Mouse (Mus musculus) C2C12 (cell line): ENCODE data around the gene Ptprm.

Experiments
- CEBPB ChIP-seq: IDR thresholded peaks from one replicate; pipeline ENCODE4 v1.6.1; 2011; ENCODE audit warnings: low read depth, mild to moderate bottlenecking, control low read depth, moderate library complexity
- CTCF ChIP-seq: IDR thresholded peaks from one replicate; pipeline ENCODE4 v1.5.1; 2011; ENCODE audit not compliant: control insufficient read depth, insufficient read depth, insufficient read length
- FOSL1 ChIP-seq: IDR thresholded peaks from one replicate; pipeline ENCODE4 v1.8.0; 2011; ENCODE audit warnings: mild to moderate bottlenecking, low read length; ENCODE audit not compliant: poor library complexity, insufficient read depth, severe bottlenecking
- MAX ChIP-seq: IDR thresholded peaks from one replicate; pipeline ENCODE4 v1.6.1; 2011; ENCODE audit warnings: mild to moderate bottlenecking, control low read depth
- MYOD1 ChIP-seq: IDR thresholded peaks from one replicate; pipeline ENCODE4 v1.6.1; 2011; ENCODE audit warnings: low read depth; ENCODE audit not compliant: control insufficient read depth, insufficient read length
- MYOG ChIP-seq: IDR thresholded peaks from one replicate; pipeline ENCODE4 v1.6.1; 2011; ENCODE audit not compliant: control insufficient read depth, insufficient read length; ENCODE audit errors: extremely low read depth
- USF1 ChIP-seq: IDR thresholded peaks from one replicate; pipeline ENCODE4 v1.6.1; 2011; ENCODE audit warnings: low read depth, mild to moderate bottlenecking, control low read depth, moderate library complexity

DNA sequence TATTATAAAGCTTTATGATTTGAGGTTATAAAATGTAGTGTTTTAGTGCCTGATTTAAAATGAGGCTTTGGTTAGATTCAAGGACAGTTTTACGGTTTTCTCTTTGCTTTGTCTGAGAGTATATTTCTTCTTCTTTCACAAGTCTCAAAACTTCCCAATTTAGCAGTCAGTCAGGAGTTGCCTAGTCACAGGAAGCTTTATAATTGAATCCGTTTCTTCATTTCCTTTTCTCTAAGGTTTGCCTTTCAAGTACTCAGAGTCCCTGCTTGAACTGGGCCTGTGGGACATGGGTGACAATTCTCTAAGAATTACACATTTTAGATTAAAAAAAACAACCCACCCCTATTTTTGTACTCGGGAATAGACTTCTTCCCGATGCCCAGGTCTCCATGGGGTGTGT is 643.7 kb downstream of the Ptprm start:
- TF ChIP-seq CTCF = no peak
- no peak for TF ChIP-seq CEBPB
- TF ChIP-seq MAX = no peak
- TF ChIP-seq FOSL1 = no peak
- no peak for TF ChIP-seq MYOD1
- no peak for TF ChIP-seq MYOG
- no peak for TF ChIP-seq USF1
